Mouse (Mus musculus) limb, embryonic 10.5 days (tissue): Measurements from ENCODE around the gene Shld2. TPM values are rescaled to one million over a fixed set of nuclear protein-coding genes. Genes with fewer than 3 reads are reported as not detected.

Source experiments
- DNase-seq: peaks from one replicate; pipeline ENCODE4 v3.0.0-alpha.2; 2017; ENCODE audit warnings: low spot score
- H3K27ac ChIP-seq: fragments of 300-500 bp; sonication (generic); 2 replicates; pipeline ENCODE4 v1.5.1; 2016; ENCODE audit warnings: mild to moderate bottlenecking
- H3K27me3 ChIP-seq: fragments of 300-500 bp; sonication (generic); 2 replicates; pipeline ENCODE4 v1.6.1; 2016; ENCODE audit warnings: low read depth, mild to moderate bottlenecking; ENCODE audit not compliant: poor library complexity, severe bottlenecking
- H3K36me3 ChIP-seq: fragments of 300-500 bp; sonication (generic); 2 replicates; pipeline ENCODE4 v1.6.1; 2016; ENCODE audit warnings: mild to moderate bottlenecking, moderate library complexity
- H3K4me1 ChIP-seq: fragments of 300-500 bp; sonication (generic); 2 replicates; pipeline ENCODE4 v1.6.1; 2016
- H3K4me3 ChIP-seq: fragments of 300-500 bp; sonication (generic); 2 replicates; pipeline ENCODE4 v1.5.1; 2016; ENCODE audit warnings: mild to moderate bottlenecking, moderate library complexity
- H3K9me3 ChIP-seq: fragments of 300-500 bp; sonication (generic); replicated peaks from 2 replicates; pipeline ENCODE4 v1.6.1; 2016; ENCODE audit warnings: mild to moderate bottlenecking
- WGBS: fragments of 180-500 bp; shearing (Covaris S2); methylation state at CpG from one replicate; pipeline ENCODE4 v1.1.7; 2016; 5-methylcytosine and 5-hydroxymethylcytosine counted together
- polyA plus RNA-seq: library from polyadenylated mRNA; unstranded; fragments of >200 nt; fragmentation: Nextera tagmentation; extraction: Ambion mirVana; gene quantifications from 2 replicates; pipeline ENCODE4 v1.2.1, GENCODE M21; 2016

The Shld2 gene
- polyA plus RNA-seq, 1 experiment from 2014 or later = 9.6 TPM

GRCm38 (mm10) chr14:34195466-34195865 is 114.8 kb downstream of the Shld2 start:
- WGBS = 87% methylated on average over 15 of the region's 15 CpGs
- Histone ChIP-seq H3K27me3 (peaks cover 26% of the 10 kb centered on the region), H3K4me1 (peaks cover 16% of the 10 kb centered on the region), H3K27ac (no peak overlapping the region; the same call in 1 of the 2 replicates), H3K9me3 (no peaks in the 10 kb centered on the region), H3K4me3 (no peak overlapping the region), H3K36me3 (no peaks in the 10 kb centered on the region)
- no peak for DNase-seq

GRCm38 (mm10) chr14:34193879-34194278 is 116.4 kb downstream of the Shld2 start:
- 84% methylated on average over 4 of the region's 4 CpGs for whole genome bisulfite sequencing
- H3K4me1 ChIP-seq = peaks cover 15% of the 10 kb centered on the region

GRCm38 (mm10) chr14:34190361-34190760 is 119.9 kb downstream of the Shld2 start:
- 67% methylated on average over 7 of the region's 7 CpGs for WGBS
- no peaks in the 10 kb centered on the region for H3K9me3 ChIP-seq
- no peak for DNase-seq
- no peak overlapping the region for H3K4me3 ChIP-seq
- H3K27me3 ChIP-seq = peaks cover 4% of the 10 kb centered on the region; the same call in 1 of the 2 replicates
- H3K4me1 ChIP-seq = 0 out of 2 replicates have a peak, but pooled peaks cover under 1% of the 10 kb centered on the region
- H3K27ac ChIP-seq = no peak overlapping the region
- no peaks in the 10 kb centered on the region for H3K36me3 ChIP-seq

More at GRCm38 (mm10) chr14:34193879-34194278, 116.4 kb downstream of the Shld2 start:
- no peak for DNase-seq
- no peaks in the 10 kb centered on the region for H3K36me3 ChIP-seq
- H3K27ac ChIP-seq = no peak overlapping the region
- H3K27me3 ChIP-seq = peaks cover 12% of the 10 kb centered on the region; the same call in 1 of the 2 replicates
- H3K9me3 ChIP-seq = no peaks in the 10 kb centered on the region
- no peak overlapping the region for H3K4me3 ChIP-seq

GRCm38 (mm10) chr14:34188629-34189028 is 121.7 kb downstream of the Shld2 start:
- peak; percentile 47 for DNase-seq
- H3K27ac ChIP-seq = no peak overlapping the region
- H3K36me3 ChIP-seq = no peaks in the 10 kb centered on the region
- H3K4me1 ChIP-seq = no peaks in the 10 kb centered on the region
- WGBS = 63% methylated on average over 5 of the region's 5 CpGs
- H3K27me3 ChIP-seq = no peaks in the 10 kb centered on the region
- H3K9me3 ChIP-seq = no peaks in the 10 kb centered on the region
- H3K4me3 ChIP-seq = no peak overlapping the region

Other genes starting within 250 kb of the Shld2 start
- 0.65 and 0.70 TPM in 2 replicates for gene Anxa8, start 224.5 kb downstream of the Shld2 start, polyA plus RNA-seq
- not detected in 2 replicates for gene A630023A22Rik, start 207.7 kb downstream of the Shld2 start, polyA plus RNA-seq
- gene Npy4r, start 158.0 kb downstream of the Shld2 start, polyA plus RNA-seq = not detected in 2 replicates
- gene Gprin2, start 108.8 kb downstream of the Shld2 start, polyA plus RNA-seq = 0.43 TPM in 2 replicates
- 0.05 TPM in 1 of 2 replicates, not detected in the other for gene Syt15, start 90.9 kb downstream of the Shld2 start, polyA plus RNA-seq
- 67.6 and 74.6 TPM in 2 replicates for gene Glud1, start 234 bp upstream of the Shld2 start, polyA plus RNA-seq
- not detected in 2 replicates for gene Fam25c, start 44.9 kb upstream of the Shld2 start, polyA plus RNA-seq
- 2.0 and 3.8 TPM in 2 replicates for gene Sncg, start 64.3 kb upstream of the Shld2 start, polyA plus RNA-seq
- gene Mmrn2, start 65.0 kb upstream of the Shld2 start, polyA plus RNA-seq = 6.9 and 7.8 TPM in 2 replicates
- 45.7 and 58.5 TPM in 2 replicates for gene Bmpr1a, start 192.8 kb upstream of the Shld2 start, polyA plus RNA-seq
- not detected in 2 replicates for gene 9230112D13Rik, start 212.3 kb upstream of the Shld2 start, polyA plus RNA-seq